Mouse (Mus musculus) MEL (cell line): ENCODE results near the gene Bad.

Experiments used
- CHD2 ChIP-seq: IDR thresholded peaks from 2 replicates; pipeline ENCODE4 v1.6.1; 2011; ENCODE audit warnings: low read length, improper control_type of control experiment
- CTCF ChIP-seq, 3 experiments: IDR thresholded peaks in 2 of 3; conservative IDR thresholded peaks in 1 of 3; 2 replicates each; pipeline ENCODE4 v1.5.1; 2011 to 2012; ENCODE audit warnings: low read length in 3 of 3, low read depth in 2 of 3, mild to moderate bottlenecking in 2 of 3, improper control_type of control experiment in 1 of 3, inconsistent platforms in 1 of 3, mixed read lengths in 1 of 3, moderate library complexity in 1 of 3; ENCODE audit not compliant: control insufficient read depth in 1 of 3, insufficient read depth in 1 of 3, poor library complexity in 1 of 3, severe bottlenecking in 1 of 3
- ELF1 ChIP-seq: IDR thresholded peaks from 2 replicates; pipeline ENCODE4 v1.6.1; 2014; ENCODE audit warnings: low read depth, mild to moderate bottlenecking, inconsistent platforms, low read length, improper control_type of control experiment, moderate library complexity
- EP300 ChIP-seq, 2 experiments: IDR thresholded peaks; 2 replicates each; pipeline ENCODE4 v1.6.1; 2011; ENCODE audit warnings: improper control_type of control experiment in 2 of 2, low read length in 2 of 2, low read depth in 1 of 2, mild to moderate bottlenecking in 1 of 2
- GABPA ChIP-seq: IDR thresholded peaks from 2 replicates; pipeline ENCODE4 v1.6.1; 2012; ENCODE audit warnings: low read depth, mild to moderate bottlenecking, inconsistent platforms, low read length, improper control_type of control experiment, moderate library complexity
- HCFC1 ChIP-seq: IDR thresholded peaks from 2 replicates; pipeline ENCODE4 v1.6.1; 2012; ENCODE audit warnings: low read depth, mild to moderate bottlenecking, inconsistent platforms, low read length, improper control_type of control experiment, moderate library complexity
- MXI1 ChIP-seq: IDR thresholded peaks from 2 replicates; pipeline ENCODE4 v1.6.1; 2011; ENCODE audit warnings: mild to moderate bottlenecking, low read depth, low read length, improper control_type of control experiment
- MYC ChIP-seq: IDR thresholded peaks from 2 replicates; pipeline ENCODE4 v1.6.1; 2011; ENCODE audit warnings: low read depth, mild to moderate bottlenecking, low read length, improper control_type of control experiment, moderate library complexity
- POLR2A ChIP-seq, 2 experiments: IDR thresholded peaks; 2 replicates each; pipeline ENCODE4 v1.6.1; 2011 to 2012; ENCODE audit warnings: low read length in 2 of 2, mild to moderate bottlenecking in 2 of 2, control low read depth in 1 of 2, improper control_type of control experiment in 1 of 2, low read depth in 1 of 2, moderate library complexity in 1 of 2; ENCODE audit not compliant: control insufficient read depth in 1 of 2, insufficient read depth in 1 of 2, poor library complexity in 1 of 2
- POLR2AphosphoS2 ChIP-seq: IDR thresholded peaks from 2 replicates; pipeline ENCODE4 v1.6.1; 2011; ENCODE audit warnings: low read length, improper control_type of control experiment
- TAL1 ChIP-seq: IDR thresholded peaks from 2 replicates; pipeline ENCODE4 v1.6.1; 2012; ENCODE audit warnings: mild to moderate bottlenecking, inconsistent platforms, low read length, moderate library complexity, mixed read lengths
- TBP ChIP-seq: IDR thresholded peaks from 2 replicates; pipeline ENCODE4 v1.8.0; 2011; ENCODE audit warnings: low read depth, low read length, improper control_type of control experiment
- TCF12 ChIP-seq: IDR thresholded peaks from 2 replicates; pipeline ENCODE4 v1.6.1; 2014; ENCODE audit warnings: low read depth, mild to moderate bottlenecking, inconsistent platforms, low read length, improper control_type of control experiment, moderate library complexity
- UBTF ChIP-seq: IDR thresholded peaks from 2 replicates; pipeline ENCODE4 v1.6.1; 2012; ENCODE audit warnings: low read depth, mild to moderate bottlenecking, inconsistent platforms, low read length, improper control_type of control experiment, moderate library complexity, borderline replicate concordance; ENCODE audit not compliant: insufficient read depth

DNA sequence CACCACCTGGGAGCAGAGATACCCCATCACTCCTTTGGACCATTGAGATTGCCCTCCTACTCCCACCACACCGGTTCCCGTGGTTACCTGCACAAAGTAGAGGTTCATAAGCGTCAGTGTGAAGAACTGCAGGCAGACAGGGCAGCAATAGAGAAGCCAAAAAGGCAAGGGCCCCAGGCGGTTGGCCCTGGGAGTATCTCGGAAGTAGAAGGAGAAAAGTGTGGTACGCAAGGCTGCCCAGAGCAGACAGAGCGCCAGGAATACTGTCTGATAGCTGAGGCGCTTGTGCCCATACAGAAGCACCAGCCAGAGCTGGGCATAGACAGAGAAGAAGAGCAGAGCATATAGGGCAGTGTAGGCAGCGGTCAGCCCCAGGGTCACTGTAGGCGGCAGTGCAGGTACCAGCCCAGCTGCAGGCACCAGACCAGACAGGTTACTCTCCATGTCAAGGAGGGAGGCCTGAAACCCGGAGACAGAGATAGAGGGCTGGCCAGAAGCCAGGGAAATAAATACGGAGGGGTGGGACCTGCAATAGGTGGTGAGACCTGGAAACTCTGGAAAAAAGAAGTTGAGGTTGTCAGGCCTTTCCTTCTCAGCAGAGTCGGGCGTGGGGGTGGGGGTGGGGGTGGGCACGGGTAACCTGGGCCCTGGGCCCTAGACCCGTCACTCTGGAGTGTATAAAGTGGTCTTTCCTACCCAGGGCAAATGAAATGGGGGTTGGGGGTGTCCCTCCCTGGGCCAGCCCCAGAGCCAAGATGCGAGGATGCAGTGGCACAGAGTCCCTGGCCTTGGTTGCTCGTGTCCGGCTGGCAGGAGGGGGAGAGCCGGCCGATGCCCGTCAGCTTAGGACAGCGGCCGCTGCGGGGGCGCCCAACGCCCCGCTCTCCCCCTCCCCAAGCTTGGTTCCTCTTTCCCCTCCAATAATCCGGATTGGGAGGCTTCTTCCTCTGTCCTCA, 987 bp upstream of the Bad start:
- no peak for TF ChIP-seq EP300 (IDR thresholded peaks at IDR 0.05; ENCODE audit: low read depth in 1 of 2, low read length in 2 of 2)
- TF ChIP-seq MXI1 = no peak
- no peak for TF ChIP-seq CTCF (IDR thresholded peaks at IDR 0.05 in 2 of 3, conservative IDR thresholded peaks at IDR 0.05 in 1 of 3; ENCODE audit: control insufficient read depth in 1 of 3, insufficient read depth in 1 of 3, low read depth in 2 of 3, low read length in 3 of 3, poor library complexity in 1 of 3, severe bottlenecking in 1 of 3)
- TF ChIP-seq TAL1 = no peak
- TF ChIP-seq ELF1 = no peak
- TF ChIP-seq POLR2A (IDR thresholded peaks at IDR 0.05; ENCODE audit: control insufficient read depth in 1 of 2, insufficient read depth in 1 of 2, low read depth in 1 of 2, low read length in 2 of 2, poor library complexity in 1 of 2) = no peak
- TF ChIP-seq GABPA = no peak
- no peak for TF ChIP-seq UBTF
- TF ChIP-seq TCF12 = no peak
- no peak for TF ChIP-seq MYC
- no peak for TF ChIP-seq TBP
- TF ChIP-seq CHD2 = no peak
- TF ChIP-seq POLR2AphosphoS2 = no peak
- peak; percentile 55 for TF ChIP-seq HCFC1
